Mouse (Mus musculus) hindbrain, embryonic 14.5 days (tissue): ENCODE measurements around the gene March9. TPM values are rescaled to one million over a fixed set of nuclear protein-coding genes. Genes with fewer than 3 reads are reported as not detected.

Experiments
- ATAC-seq: fragments of 200-750 bp; cut with Nextera tagmentation; 2 replicates; pipeline ENCODE4 v1.8.0; 2017; ENCODE audit warnings: moderate number of reproducible peaks, mild to moderate bottlenecking, moderate TSS enrichment, moderate library complexity; ENCODE audit not compliant: low FRiP score
- DNase-seq: peaks from one replicate; pipeline ENCODE4 v3.0.0-alpha.2; 2015; ENCODE audit warnings: low spot score
- H3K27ac ChIP-seq: fragments of 300-500 bp; sonication (generic); 2 replicates; pipeline ENCODE4 v1.5.1; 2014; ENCODE audit warnings: mild to moderate bottlenecking, moderate library complexity
- H3K27me3 ChIP-seq: fragments of 300-500 bp; sonication (generic); 2 replicates; pipeline ENCODE4 v1.6.1; 2014; ENCODE audit warnings: mild to moderate bottlenecking, low read length, mixed read lengths; ENCODE audit not compliant: control insufficient read depth, insufficient read depth
- H3K36me3 ChIP-seq: fragments of 300-500 bp; sonication (generic); replicated peaks from 2 replicates; pipeline ENCODE4 v1.6.1; 2014; ENCODE audit not compliant: control insufficient read depth, insufficient read depth
- H3K4me1 ChIP-seq: fragments of 300-500 bp; sonication (generic); replicated peaks from 2 replicates; pipeline ENCODE4 v1.6.1; 2014; ENCODE audit warnings: antibody characterized with exemption, low read length, mixed read lengths; ENCODE audit not compliant: control insufficient read depth, insufficient read depth
- H3K4me2 ChIP-seq: fragments of 300-500 bp; sonication (generic); replicated peaks from 2 replicates; pipeline ENCODE4 v1.6.1; 2014; ENCODE audit warnings: mild to moderate bottlenecking, moderate library complexity
- H3K4me3 ChIP-seq: fragments of 300-500 bp; sonication (generic); replicated peaks from 2 replicates; pipeline ENCODE4 v1.5.1; 2014; ENCODE audit warnings: mild to moderate bottlenecking, low read length
- H3K9ac ChIP-seq: fragments of 300-500 bp; sonication (generic); 2 replicates; pipeline ENCODE4 v1.6.1; 2014
- H3K9me3 ChIP-seq: fragments of 300-500 bp; sonication (generic); 2 replicates; pipeline ENCODE4 v1.6.1; 2016; ENCODE audit warnings: low read length; ENCODE audit not compliant: control insufficient read depth
- WGBS: fragments of 180-500 bp; shearing (Covaris S2); extraction: QIAGEN DNeasy Blood & Tissue Kit; methylation state at CpG from one replicate; pipeline ENCODE4 v1.1.7; 2014; 5-methylcytosine and 5-hydroxymethylcytosine counted together
- polyA plus RNA-seq: library from polyadenylated mRNA; unstranded; fragments of >200 nt; fragmentation: Nextera tagmentation; extraction: Ambion mirVana; gene quantifications from 2 replicates; pipeline ENCODE4 v1.2.1, GENCODE M21; 2014

The March9 gene
- polyA plus RNA-seq, 1 experiment from 2014 or later, result 12.0 TPM

- ATAC-seq (peak; percentile 87), DNase-seq (peak; percentile 96)
- H3K36me3 ChIP-seq, result peaks cover 36% of the 10 kb centered on the region
- H3K9ac ChIP-seq, result peak within 1 kb of the TSS; percentile 72
- no peaks in the 10 kb centered on the region for H3K9me3 ChIP-seq
- no peaks in the 10 kb centered on the region for H3K27me3 ChIP-seq
- H3K4me3 ChIP-seq, result peak within 1 kb of the TSS; percentile 60
- peaks cover 8% of the 10 kb centered on the region; the same call in 1 of the 2 replicates for H3K4me1 ChIP-seq
- H3K4me2 ChIP-seq, result peak within 1 kb of the TSS; percentile 92
- peak within 1 kb of the TSS; percentile 55 for H3K27ac ChIP-seq
- WGBS, result 5% methylated on average over 55 of the region's 56 CpGs
These were observed 29.4 kb downstream of the March9 start, which contains the start of gene Tsfm for GRCm38 (mm10) chr10:127030336-127031296. Tsfm (minus strand) TSS chr10:127030840.

GRCm38 (mm10) chr10:127018422-127018821 lies 41.6 kb downstream of the March9 start:
- H3K36me3 ChIP-seq, result peaks cover 17% of the 10 kb centered on the region
- no peak overlapping the region for H3K4me3 ChIP-seq
- DNase-seq (no peak), ATAC-seq (no peak)
- H3K9ac ChIP-seq, result no peak overlapping the region
- whole genome bisulfite sequencing, result 80% methylated on average over 16 of the region's 16 CpGs
- H3K27ac ChIP-seq, result no peak overlapping the region
- no peaks in the 10 kb centered on the region for H3K9me3 ChIP-seq
- no peak overlapping the region for H3K4me2 ChIP-seq
- H3K27me3 ChIP-seq, result no peaks in the 10 kb centered on the region
- no peaks in the 10 kb centered on the region for H3K4me1 ChIP-seq

GRCm38 (mm10) chr10:127017071-127017470 lies 42.9 kb downstream of the March9 start:
- H3K27me3 ChIP-seq, result no peaks in the 10 kb centered on the region
- no peak overlapping the region for H3K27ac ChIP-seq
- 21% methylated on average over 2 of the region's 2 CpGs for WGBS
- ATAC-seq (no peak), DNase-seq (no peak)
- no peaks in the 10 kb centered on the region for H3K9me3 ChIP-seq
- H3K4me2 ChIP-seq, result no peak overlapping the region
- H3K9ac ChIP-seq, result no peak overlapping the region
- H3K4me1 ChIP-seq, result no peaks in the 10 kb centered on the region
- H3K36me3 ChIP-seq, result peaks cover 5% of the 10 kb centered on the region
- no peak overlapping the region for H3K4me3 ChIP-seq

DNA sequence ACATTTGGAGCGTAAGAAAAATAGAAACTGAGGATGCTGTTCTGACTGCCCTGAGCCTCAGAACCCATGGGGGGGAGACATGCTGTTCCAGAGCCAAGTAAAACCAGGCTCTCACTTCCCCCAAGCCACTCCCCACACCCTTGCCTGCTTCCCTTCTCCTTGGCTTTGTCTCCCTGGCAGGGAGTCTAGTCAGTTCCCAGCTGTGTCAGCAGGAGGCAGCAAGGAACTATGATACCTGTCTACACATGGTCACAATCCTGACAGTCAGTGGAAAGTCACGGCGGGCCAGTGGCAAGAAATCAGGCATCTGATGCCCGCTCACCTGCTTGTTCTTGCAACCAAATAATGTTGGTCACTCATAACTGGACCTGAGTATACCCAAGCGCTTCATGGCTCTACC lies 43.5 kb downstream of the March9 start:
- H3K9me3 ChIP-seq, result no peaks in the 10 kb centered on the region
- H3K4me3 ChIP-seq, result no peak overlapping the region
- H3K4me2 ChIP-seq, result no peak overlapping the region
- 64% methylated on average over 5 of the region's 5 CpGs for WGBS
- no peaks in the 10 kb centered on the region for H3K4me1 ChIP-seq
- ATAC-seq, result no peak
- no peak overlapping the region for H3K27ac ChIP-seq
- no peaks in the 10 kb centered on the region for H3K27me3 ChIP-seq
- DNase-seq, result no peak
- no peak overlapping the region for H3K9ac ChIP-seq
- H3K36me3 ChIP-seq, result no peaks in the 10 kb centered on the region

Other genes with a start within 250 kb of the March9 start
- gene Atp23, start 158.8 kb downstream of the March9 start, polyA plus RNA-seq, result 15.9 and 16.5 TPM in 2 replicates
- gene Ctdsp2, start 81.5 kb downstream of the March9 start, polyA plus RNA-seq, result 22.9 and 25.0 TPM in 2 replicates
- gene Avil, start 59.5 kb downstream of the March9 start, polyA plus RNA-seq, result 0.60 and 2.5 TPM in 2 replicates
- 59.1 and 65.0 TPM in 2 replicates for gene Tsfm, start 29.3 kb downstream of the March9 start, polyA plus RNA-seq
- 19.5 and 22.1 TPM in 2 replicates for gene Mettl1, start 18.8 kb downstream of the March9 start, polyA plus RNA-seq
- 0.13 and 0.25 TPM in 2 replicates for gene Eef1akmt3, start 18.7 kb downstream of the March9 start, polyA plus RNA-seq
- gene Cyp27b1, start 11.9 kb downstream of the March9 start, polyA plus RNA-seq, result 0.08 TPM in 1 of 2 replicates, not detected in the other
- gene Cdk4, start 3.4 kb upstream of the March9 start, polyA plus RNA-seq, result 764 and 784 TPM in 2 replicates
- 54.4 and 83.3 TPM in 2 replicates for gene Tspan31, start 10.1 kb upstream of the March9 start, polyA plus RNA-seq
- gene Agap2, start 15.1 kb upstream of the March9 start, polyA plus RNA-seq, result 6.7 and 8.2 TPM in 2 replicates
- 78.1 and 83.0 TPM in 2 replicates for gene Os9, start 60.9 kb upstream of the March9 start, polyA plus RNA-seq
- gene B4galnt1, start 105.0 kb upstream of the March9 start, polyA plus RNA-seq, result 73.7 and 79.1 TPM in 2 replicates
- 0.94 and 0.99 TPM in 2 replicates for gene Slc26a10, start 120.5 kb upstream of the March9 start, polyA plus RNA-seq
- 23.5 and 25.5 TPM in 2 replicates for gene Arhgef25, start 129.9 kb upstream of the March9 start, polyA plus RNA-seq
- 223 and 231 TPM in 2 replicates for gene Dtx3, start 135.5 kb upstream of the March9 start, polyA plus RNA-seq
- 16.8 and 17.1 TPM in 2 replicates for gene Pip4k2c, start 151.4 kb upstream of the March9 start, polyA plus RNA-seq
- gene Kif5a, start 203.2 kb upstream of the March9 start, polyA plus RNA-seq, result 118 and 129 TPM in 2 replicates
- gene Dctn2, start 206.2 kb upstream of the March9 start, polyA plus RNA-seq, result 281 and 296 TPM in 2 replicates
- gene Mbd6, start 228.8 kb upstream of the March9 start, polyA plus RNA-seq, result 16.2 and 20.0 TPM in 2 replicates